Mouse (Mus musculus) G1E-ER4 (cell line): ENCODE results near the gene Map1lc3a. TPM values are rescaled to one million over a fixed set of nuclear protein-coding genes. Genes with fewer than 3 reads are reported as not detected.

Experiments used
- GATA1 ChIP-seq: IDR thresholded peaks from one replicate; pipeline ENCODE4 v1.8.0; 2012; ENCODE audit warnings: low read length, inconsistent platforms
- polyA plus RNA-seq: library from polyadenylated mRNA; stranded (reverse); fragments of >175 nt; gene quantifications from 2 replicates; pipeline ENCODE4 v1.2.3, GENCODE M21; 2012

Map1lc3a gene
- polyA plus RNA-seq, 1 experiment: 13.8 TPM

DNA sequence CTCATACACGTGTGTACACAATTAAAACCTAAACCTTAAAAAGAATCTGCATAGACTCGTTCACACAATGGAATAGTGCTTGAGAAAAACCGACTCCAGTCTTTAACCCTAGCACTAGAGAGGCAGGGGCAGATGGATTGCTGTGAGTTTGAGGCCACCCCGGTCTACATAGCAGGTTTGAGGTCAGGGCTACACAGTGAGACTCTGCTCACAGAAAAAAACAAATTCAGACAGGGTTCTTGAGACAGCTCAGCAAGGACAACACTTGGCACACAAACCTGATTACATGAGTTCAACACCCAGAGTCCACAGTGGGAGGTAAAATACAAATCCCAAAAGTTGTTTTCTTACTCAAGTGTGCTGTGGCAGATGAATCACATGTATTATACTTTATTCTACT is 49.9 kb downstream of the Map1lc3a start:
- no peak for TF ChIP-seq GATA1

Other genes starting within 250 kb of the Map1lc3a start
- 13.4 and 29.2 TPM in 2 replicates for gene Ahcy, start 201.8 kb upstream of the Map1lc3a start, polyA plus RNA-seq
- gene Itch, start 142.8 kb upstream of the Map1lc3a start, polyA plus RNA-seq: 1.7 and 3.3 TPM in 2 replicates
- gene Dynlrb1, start 39.8 kb upstream of the Map1lc3a start, polyA plus RNA-seq: 22.0 and 116 TPM in 2 replicates
- gene Pigu, start 81.1 kb downstream of the Map1lc3a start, polyA plus RNA-seq: 13.7 and 14.0 TPM in 2 replicates
- gene Trp53inp2, start 104.8 kb downstream of the Map1lc3a start, polyA plus RNA-seq: 2.4 and 3.3 TPM in 2 replicates
- 46.6 and 70.2 TPM in 2 replicates for gene Ncoa6, start 197.6 kb downstream of the Map1lc3a start, polyA plus RNA-seq
- 38.4 and 49.7 TPM in 2 replicates for gene Acss2, start 241.7 kb downstream of the Map1lc3a start, polyA plus RNA-seq
- not detected in 2 replicates for gene Ggt7, start 241.9 kb downstream of the Map1lc3a start, polyA plus RNA-seq